Mouse (Mus musculus) embryo, embryonic 11.5 days (tissue): ENCODE measurements around the gene Mmp17.
A peak's percentile ranks its signal among the peaks of the same experiment; 100 is the strongest.

ENCODE experiments used
- DNase-seq: peaks from one replicate; pipeline ENCODE4 v3.0.0-alpha.2; 2012; ENCODE audit warnings: low read depth, low spot score

Gene Mmp17

GRCm38 (mm10) chr5:129583761-129584582 lies at the start of gene Mmp17:
TSS of gene Mmp17 (plus strand) at chr5:129584169.
- DNase-seq, result peak; percentile 75

- DNase-seq, result no peak
These were observed 49.5 kb upstream of the Mmp17 start for GRCm38 (mm10) chr5:129534500-129534899.

- DNase-seq, result no peak
These were observed 48.9 kb upstream of the Mmp17 start for GRCm38 (mm10) chr5:129535021-129535420.

GRCm38 (mm10) chr5:129535431-129535830 lies 48.5 kb upstream of the Mmp17 start:
- DNase-seq, result no peak

- DNase-seq, result no peak
These were observed 45.1 kb upstream of the Mmp17 start for GRCm38 (mm10) chr5:129538826-129539225.

- no peak for DNase-seq
These were observed 41.7 kb upstream of the Mmp17 start for GRCm38 (mm10) chr5:129542236-129542635.

GRCm38 (mm10) chr5:129545787-129546186 lies 38.2 kb upstream of the Mmp17 start:
- DNase-seq, result no peak

GRCm38 (mm10) chr5:129549716-129550115 lies 34.3 kb upstream of the Mmp17 start:
- no peak for DNase-seq

GRCm38 (mm10) chr5:129550790-129551189 lies 33.2 kb upstream of the Mmp17 start:
- DNase-seq, result no peak

GRCm38 (mm10) chr5:129551991-129552390 lies 32.0 kb upstream of the Mmp17 start:
- DNase-seq, result no peak

GRCm38 (mm10) chr5:129553642-129554041 lies 30.3 kb upstream of the Mmp17 start:
- no peak for DNase-seq

GRCm38 (mm10) chr5:129558591-129558990 lies 25.4 kb upstream of the Mmp17 start:
- no peak for DNase-seq

GRCm38 (mm10) chr5:129559283-129559682 lies 24.7 kb upstream of the Mmp17 start:
- no peak for DNase-seq

GRCm38 (mm10) chr5:129562342-129562741 lies 21.6 kb upstream of the Mmp17 start:
- no peak for DNase-seq

- DNase-seq, result no peak
These were observed 15.4 kb upstream of the Mmp17 start for GRCm38 (mm10) chr5:129568596-129568995.

GRCm38 (mm10) chr5:129578201-129578600 lies 5.8 kb upstream of the Mmp17 start:
- no peak for DNase-seq

GRCm38 (mm10) chr5:129580046-129580445 lies 3.9 kb upstream of the Mmp17 start:
- no peak for DNase-seq

- no peak for DNase-seq
These were observed 3.4 kb upstream of the Mmp17 start for GRCm38 (mm10) chr5:129580572-129580971.

- DNase-seq, result no peak
These were observed 3.0 kb upstream of the Mmp17 start for GRCm38 (mm10) chr5:129581015-129581414.

- no peak for DNase-seq
These were observed 638 bp upstream of the Mmp17 start for GRCm38 (mm10) chr5:129583331-129583730.

- DNase-seq, result no peak
These were observed 893 bp downstream of the Mmp17 start for GRCm38 (mm10) chr5:129584583-129585541.

- DNase-seq, result peak; percentile 81
These were observed 2.0 kb downstream of the Mmp17 start for GRCm38 (mm10) chr5:129586016-129586415.
